Mouse (Mus musculus) liver, adult 2 months (tissue): ENCODE measurements at regions not wholly inside any gene's neighbourhood (a gene's known extent, or its start where the extent isn't known, plus 50 kb on each side); places are given as distances from the start of the nearest gene placed in this dataset.

Experiments used
- DNase-seq: peaks from one replicate; pipeline ENCODE4 v3.0.0-alpha.2; 2011; ENCODE audit warnings: low read depth, low spot score; ENCODE audit errors: extremely low read depth
- H3K27ac ChIP-seq: fragments of 200-500 bp; replicated peaks from 2 replicates; pipeline ENCODE4 v1.5.1; 2012; ENCODE audit warnings: low read depth, mild to moderate bottlenecking, control low read depth, inconsistent platforms, low read length; ENCODE audit not compliant: insufficient read depth
- H3K27me3 ChIP-seq: fragments of 200-500 bp; 2 replicates; pipeline ENCODE4 v1.6.1; 2012; ENCODE audit warnings: mild to moderate bottlenecking, moderate library complexity, low read length, inconsistent platforms; ENCODE audit not compliant: control insufficient read depth, insufficient read depth
- H3K36me3 ChIP-seq: fragments of 200-500 bp; 2 replicates; pipeline ENCODE4 v1.6.1; 2012; ENCODE audit warnings: low read length, inconsistent platforms; ENCODE audit not compliant: control insufficient read depth, insufficient read depth
- H3K4me1 ChIP-seq: fragments of 200-500 bp; 2 replicates; pipeline ENCODE4 v1.6.1; 2011; ENCODE audit warnings: low read length; ENCODE audit not compliant: control insufficient read depth, insufficient read depth
- H3K4me3 ChIP-seq: fragments of 200-500 bp; 2 replicates; pipeline ENCODE4 v1.5.1; 2011; ENCODE audit warnings: low read depth, mild to moderate bottlenecking, control low read depth, low read length, moderate library complexity; ENCODE audit not compliant: insufficient read depth
- H3K79me2 ChIP-seq: fragments of 200-500 bp; 2 replicates; pipeline ENCODE4 v1.6.1; 2012; ENCODE audit warnings: inconsistent platforms, mild to moderate bottlenecking, low read length, moderate library complexity; ENCODE audit not compliant: control insufficient read depth, insufficient read depth
- H3K9ac ChIP-seq: fragments of 200-500 bp; 2 replicates; pipeline ENCODE4 v1.6.1; 2012; ENCODE audit warnings: low read depth, mild to moderate bottlenecking, control low read depth, inconsistent platforms, low read length
- CTCF ChIP-seq: fragments of 200-500 bp; IDR thresholded peaks from 2 replicates; pipeline ENCODE4 v1.5.1; 2011; ENCODE audit warnings: low read depth, low read length, control low read depth
- POLR2A ChIP-seq: fragments of 200-500 bp; IDR thresholded peaks from 2 replicates; pipeline ENCODE4 v1.6.1; 2011; ENCODE audit warnings: low read length, control low read depth; ENCODE audit not compliant: insufficient read depth; ENCODE audit errors: extremely low read depth
- WGBS: fragments of 180-500 bp; shearing (Covaris S2); methylation state at CpG from one replicate; pipeline ENCODE4 v1.1.7; 2018; 5-methylcytosine and 5-hydroxymethylcytosine counted together

GRCm38 (mm10) chr10:3630763-3631223 is 90.8 kb downstream of the Iyd start:
- 0 out of 2 replicates have a peak overlapping the region, but pooled peaks have one; percentile 27 for H3K27ac ChIP-seq
- no peak overlapping the region for H3K9ac ChIP-seq
- DNase-seq = peak; percentile 20
- no peaks in the 10 kb centered on the region for H3K79me2 ChIP-seq
- 60% methylated on average over 5 of the region's 5 CpGs for WGBS
- no peak overlapping the region for H3K4me3 ChIP-seq
- no peaks in the 10 kb centered on the region for H3K36me3 ChIP-seq
- H3K4me1 ChIP-seq = peaks cover 3% of the 10 kb centered on the region; the same call in 1 of the 2 replicates
- TF ChIP-seq POLR2A (no peak), CTCF (no peak)
- H3K27me3 ChIP-seq = no peaks in the 10 kb centered on the region

GRCm38 (mm10) chr10:3633871-3634496 is 93.9 kb downstream of the Iyd start:
- Histone ChIP-seq H3K36me3 (no peaks in the 10 kb centered on the region), H3K4me3 (no peak overlapping the region), H3K4me1 (peaks cover 3% of the 10 kb centered on the region; the same call in 1 of the 2 replicates), H3K27me3 (no peaks in the 10 kb centered on the region), H3K9ac (no peak overlapping the region), H3K27ac (peak overlapping the region; percentile 59), H3K79me2 (no peaks in the 10 kb centered on the region)
- TF ChIP-seq CTCF = no peak
- no peak for TF ChIP-seq POLR2A
- peak; percentile 29 for DNase-seq
- whole genome bisulfite sequencing = 47% methylated on average over 5 of the region's 5 CpGs

DNA sequence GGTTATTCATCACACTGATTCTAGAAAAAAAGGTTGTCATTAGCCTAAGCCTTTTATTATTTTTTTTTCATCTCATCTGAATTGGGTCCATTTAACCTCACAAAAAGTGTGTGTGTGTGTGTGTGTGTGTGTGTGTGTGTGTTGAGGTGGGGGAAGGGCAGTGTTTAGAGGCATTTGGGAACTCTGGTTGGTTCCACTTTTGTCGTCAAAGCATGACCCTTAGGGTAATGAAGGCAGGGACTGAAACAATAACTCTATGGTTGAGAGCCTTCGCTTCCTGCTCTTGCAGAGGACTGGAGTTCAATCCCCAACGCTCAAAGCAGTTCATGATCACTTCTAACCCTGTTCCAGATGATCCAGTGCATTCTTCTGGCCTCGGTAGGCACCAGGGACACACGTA is 96.1 kb upstream of the Plekhg1 start:
- H3K36me3 ChIP-seq = no peaks in the 10 kb centered on the region
- peaks cover 2% of the 10 kb centered on the region; the same call in 1 of the 2 replicates for H3K4me1 ChIP-seq
- no peaks in the 10 kb centered on the region for H3K27me3 ChIP-seq
- no peak for TF ChIP-seq POLR2A
- no peak for TF ChIP-seq CTCF
- WGBS = 89% methylated on average over 5 of the region's 5 CpGs
- H3K79me2 ChIP-seq = no peaks in the 10 kb centered on the region
- DNase-seq = no peak
- no peak overlapping the region for H3K27ac ChIP-seq
- no peak overlapping the region for H3K9ac ChIP-seq
- no peak overlapping the region for H3K4me3 ChIP-seq

DNA sequence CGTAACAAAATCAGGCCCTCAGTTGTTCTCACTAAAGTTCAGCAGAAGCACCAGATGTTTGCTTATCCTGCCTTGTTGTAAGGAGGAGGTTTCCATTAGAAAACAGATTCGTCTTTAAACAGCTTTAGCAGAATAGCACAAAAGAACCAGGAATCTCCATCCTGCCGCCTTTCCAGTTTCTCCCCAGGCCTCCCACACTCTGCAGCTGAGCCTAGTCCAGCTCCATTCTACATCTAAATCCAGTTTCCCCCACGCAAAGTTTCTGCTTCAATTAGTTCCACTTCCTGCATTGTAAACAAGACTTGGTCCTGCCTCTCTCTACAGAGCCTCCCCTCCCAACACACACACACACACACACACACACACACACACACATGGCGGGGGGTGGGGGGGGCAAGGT is 95.1 kb upstream of the Plekhg1 start:
- Histone ChIP-seq H3K36me3 (no peaks in the 10 kb centered on the region), H3K4me3 (no peak overlapping the region), H3K27me3 (no peaks in the 10 kb centered on the region), H3K79me2 (no peaks in the 10 kb centered on the region), H3K9ac (no peak overlapping the region), H3K4me1 (peaks cover 2% of the 10 kb centered on the region; the same call in 1 of the 2 replicates), H3K27ac (peak overlapping the region; percentile 13; the same call in 1 of the 2 replicates)
- TF ChIP-seq CTCF (no peak), POLR2A (no peak)
- WGBS = 73% methylated on average over 5 of the region's 5 CpGs
- no peak for DNase-seq

DNA sequence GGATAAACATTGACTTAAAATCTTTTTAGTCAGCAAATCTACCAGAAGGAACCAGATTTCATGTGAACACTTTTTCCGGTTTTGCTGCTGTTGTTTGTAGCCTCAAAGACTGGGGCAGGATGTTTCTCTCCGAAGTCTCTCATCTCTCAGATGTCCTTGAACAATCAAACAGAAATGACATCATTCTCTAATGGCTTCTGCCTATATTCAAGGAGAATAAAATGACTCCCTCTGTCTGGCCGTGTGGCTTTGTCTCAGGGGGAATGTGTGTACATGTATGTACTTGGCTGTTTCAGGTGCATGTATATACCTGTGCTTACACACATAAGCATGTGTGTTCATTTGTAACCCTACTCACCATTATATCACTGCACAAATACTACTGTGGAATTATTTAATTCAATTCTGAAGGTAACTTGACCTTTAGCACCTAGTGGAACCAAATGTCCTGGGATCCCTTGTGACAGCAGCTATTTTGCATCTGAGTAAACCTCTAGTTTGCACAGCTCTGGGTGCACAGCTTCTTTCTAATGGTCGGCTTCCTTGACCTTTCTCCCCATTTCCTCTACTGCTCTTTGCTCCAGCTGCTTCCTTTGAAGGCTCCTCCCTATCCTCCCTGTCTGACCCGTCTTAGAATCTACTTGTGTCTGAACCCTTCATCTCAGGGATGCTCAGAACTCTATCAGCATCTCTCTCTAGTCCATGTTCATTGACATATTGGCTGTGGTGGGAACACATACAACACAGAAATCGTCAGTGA is 93.8 kb upstream of the Plekhg1 start:
- H3K27ac ChIP-seq = no peak overlapping the region
- H3K9ac ChIP-seq = no peak overlapping the region
- no peaks in the 10 kb centered on the region for H3K36me3 ChIP-seq
- H3K4me1 ChIP-seq = peaks cover 2% of the 10 kb centered on the region; the same call in 1 of the 2 replicates
- H3K4me3 ChIP-seq = no peak overlapping the region
- DNase-seq = no peak
- TF ChIP-seq POLR2A (no peak), CTCF (no peak)
- H3K27me3 ChIP-seq = no peaks in the 10 kb centered on the region
- 48% methylated on average over 6 of the region's 6 CpGs for WGBS
- no peaks in the 10 kb centered on the region for H3K79me2 ChIP-seq
